Mouse (Mus musculus): ENCODE measurements around the gene Trim14. TPM values are rescaled to one million over a fixed set of nuclear protein-coding genes. Genes with fewer than 3 reads are reported as not detected.

Gene Trim14
- total RNA-seq, 1 experiment: 0.58 TPM

DNA sequence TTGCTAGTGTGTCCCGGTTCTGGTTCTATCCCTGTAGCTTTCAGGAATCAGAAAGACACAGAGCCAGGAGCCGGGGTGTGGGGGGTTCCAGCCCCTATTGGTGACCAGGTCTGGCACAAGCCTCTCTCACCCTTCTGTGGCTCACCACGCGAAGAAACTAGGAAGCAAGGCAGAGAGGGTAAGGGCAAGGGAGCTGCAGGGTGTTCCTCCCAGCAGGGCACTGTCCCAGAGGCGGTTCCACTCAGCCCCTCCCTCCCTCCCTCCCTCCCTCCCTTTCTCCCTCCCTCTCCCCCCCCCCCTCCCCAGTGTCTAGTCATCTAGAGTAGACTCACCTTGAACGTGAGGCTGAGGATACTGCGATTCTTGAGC, 8.4 kb downstream of the Trim14 start:
- peak overlapping the region; percentile 11 to 55 for H3K4me3 ChIP-seq (ENCODE audit: insufficient read depth in 1 of 2, low read depth in 1 of 2, low read length in 2 of 2, poor library complexity in 1 of 2, severe bottlenecking in 1 of 2)
- in situ Hi-C loops (cut with MboI; ENCODE audit: low sequenced_read_pairs in 2 of 2, unreplicated experiment in 2 of 2): no loop called here
- no peaks in the 10 kb centered on the region for H3K36me3 ChIP-seq (ENCODE audit: control insufficient read depth, insufficient read depth, low read length, poor library complexity, severe bottlenecking)
- no peak overlapping the region for H3K27ac ChIP-seq (ENCODE audit: insufficient read depth, low read depth, low read length, poor library complexity, severe bottlenecking)
- H3K9me3 ChIP-seq (ENCODE audit: control insufficient read depth, insufficient read depth, low read depth, low read length): no peaks in the 10 kb centered on the region
- H3K9ac ChIP-seq (ENCODE audit: insufficient read depth, low read depth, low read length, poor library complexity, severe bottlenecking): no peak overlapping the region
- no peak for DNase-seq (ENCODE audit: low read depth, low spot score)
- no peak for TF ChIP-seq ZNF384 (IDR thresholded peaks at IDR 0.05; ENCODE audit: low read depth, low read length)
- no peak for TF ChIP-seq CHD2 (IDR thresholded peaks at IDR 0.05; ENCODE audit: low read depth, low read length)
- no peak for TF ChIP-seq ZC3H11A (IDR thresholded peaks at IDR 0.05; ENCODE audit: borderline replicate concordance, low read depth, low read length)
- no peak for TF ChIP-seq HCFC1 (IDR thresholded peaks at IDR 0.05; ENCODE audit: borderline replicate concordance, insufficient read depth, low read length)
- TF ChIP-seq MAFK (IDR thresholded peaks at IDR 0.05; ENCODE audit: insufficient read depth, low read depth, low read length): no peak
- H3K4me1 ChIP-seq (ENCODE audit: control insufficient read depth in 2 of 2, insufficient read depth in 2 of 2, low read length in 2 of 2, poor library complexity in 1 of 2): peaks cover 0 to 2% of the 10 kb centered on the region in 2 experiments; a peak in 1 of 4 replicates

GRCm38 (mm10) chr4:46526798-46527557, 9.0 kb downstream of the Trim14 start:
- TF ChIP-seq MAFK (IDR thresholded peaks at IDR 0.05; ENCODE audit: insufficient read depth, low read depth, low read length) (no peak), ZC3H11A (IDR thresholded peaks at IDR 0.05; ENCODE audit: borderline replicate concordance, low read depth, low read length) (no peak)
- no peak overlapping the region for H3K9ac ChIP-seq (ENCODE audit: insufficient read depth, low read depth, low read length, poor library complexity, severe bottlenecking)
- in situ Hi-C loops (cut with MboI; ENCODE audit: low sequenced_read_pairs in 2 of 2, unreplicated experiment in 2 of 2): no loop called here

DNA sequence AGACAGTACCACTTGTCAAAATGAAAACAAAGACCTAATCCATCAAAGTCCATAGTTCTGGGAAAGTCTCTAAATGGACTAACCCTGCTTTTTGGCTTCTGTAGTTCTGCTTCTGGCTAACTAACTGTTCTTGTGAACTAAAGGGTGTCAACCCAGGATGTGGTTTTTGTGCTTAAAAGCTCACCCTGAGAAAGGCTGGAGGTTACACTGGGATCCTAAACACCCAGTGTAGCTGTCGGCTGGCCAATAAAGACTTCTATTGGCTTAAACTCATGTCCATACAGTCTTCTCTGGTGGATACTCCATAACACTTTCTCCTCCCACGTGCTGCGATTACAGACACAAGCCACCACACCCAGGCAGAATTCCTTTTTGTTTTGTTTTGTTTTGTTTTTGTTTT, 9.7 kb downstream of the Trim14 start:
- TF ChIP-seq CHD2 (IDR thresholded peaks at IDR 0.05; ENCODE audit: low read depth, low read length): no peak
- TF ChIP-seq MAFK (IDR thresholded peaks at IDR 0.05; ENCODE audit: insufficient read depth, low read depth, low read length): no peak
- TF ChIP-seq HCFC1 (IDR thresholded peaks at IDR 0.05; ENCODE audit: borderline replicate concordance, insufficient read depth, low read length): no peak
- no peak for TF ChIP-seq ZC3H11A (IDR thresholded peaks at IDR 0.05; ENCODE audit: borderline replicate concordance, low read depth, low read length)
- no peak for TF ChIP-seq ZNF384 (IDR thresholded peaks at IDR 0.05; ENCODE audit: low read depth, low read length)
- Histone ChIP-seq H3K9me3 (ENCODE audit: control insufficient read depth, insufficient read depth, low read depth, low read length) (no peaks in the 10 kb centered on the region), H3K9ac (ENCODE audit: insufficient read depth, low read depth, low read length, poor library complexity, severe bottlenecking) (no peak overlapping the region), H3K4me3 (ENCODE audit: insufficient read depth in 1 of 2, low read depth in 1 of 2, low read length in 2 of 2, poor library complexity in 1 of 2, severe bottlenecking in 1 of 2) (no peak overlapping the region), H3K27ac (ENCODE audit: insufficient read depth, low read depth, low read length, poor library complexity, severe bottlenecking) (no peak overlapping the region), H3K36me3 (ENCODE audit: control insufficient read depth, insufficient read depth, low read length, poor library complexity, severe bottlenecking) (no peaks in the 10 kb centered on the region), H3K4me1 (ENCODE audit: control insufficient read depth in 2 of 2, insufficient read depth in 2 of 2, low read length in 2 of 2, poor library complexity in 1 of 2) (peaks cover 0 to 2% of the 10 kb centered on the region in 2 experiments; a peak in 1 of 4 replicates)
- no peak for DNase-seq (ENCODE audit: low read depth, low spot score)
- in situ Hi-C loops (cut with MboI; ENCODE audit: low sequenced_read_pairs in 2 of 2, unreplicated experiment in 2 of 2): no loop called here

More at GRCm38 (mm10) chr4:46526798-46527557, 9.0 kb downstream of the Trim14 start:
- Histone ChIP-seq H3K27ac (ENCODE audit: insufficient read depth, low read depth, low read length, poor library complexity, severe bottlenecking) (no peak overlapping the region), H3K36me3 (ENCODE audit: control insufficient read depth, insufficient read depth, low read length, poor library complexity, severe bottlenecking) (no peaks in the 10 kb centered on the region), H3K4me3 (ENCODE audit: insufficient read depth in 1 of 2, low read depth in 1 of 2, low read length in 2 of 2, poor library complexity in 1 of 2, severe bottlenecking in 1 of 2) (peak overlapping the region; percentile 11 to 55), H3K4me1 (ENCODE audit: control insufficient read depth in 2 of 2, insufficient read depth in 2 of 2, low read length in 2 of 2, poor library complexity in 1 of 2) (peaks cover 0 to 2% of the 10 kb centered on the region in 2 experiments; a peak in 1 of 4 replicates), H3K9me3 (ENCODE audit: control insufficient read depth, insufficient read depth, low read depth, low read length) (no peaks in the 10 kb centered on the region)
- DNase-seq (ENCODE audit: low read depth, low spot score): no peak

GRCm38 (mm10) chr4:46523324-46523723, 12.6 kb downstream of the Trim14 start:
- Histone ChIP-seq H3K9ac (ENCODE audit: insufficient read depth, low read depth, low read length, poor library complexity, severe bottlenecking) (no peak overlapping the region), H3K36me3 (ENCODE audit: control insufficient read depth, insufficient read depth, low read length, poor library complexity, severe bottlenecking) (no peaks in the 10 kb centered on the region), H3K27ac (ENCODE audit: insufficient read depth, low read depth, low read length, poor library complexity, severe bottlenecking) (no peak overlapping the region), H3K9me3 (ENCODE audit: control insufficient read depth, insufficient read depth, low read depth, low read length) (no peaks in the 10 kb centered on the region), H3K4me1 (ENCODE audit: control insufficient read depth in 2 of 2, insufficient read depth in 2 of 2, low read length in 2 of 2, poor library complexity in 1 of 2) (peaks cover 0 to 2% of the 10 kb centered on the region in 2 experiments; a peak in 1 of 4 replicates), H3K4me3 (ENCODE audit: insufficient read depth in 1 of 2, low read depth in 1 of 2, low read length in 2 of 2, poor library complexity in 1 of 2, severe bottlenecking in 1 of 2) (no peak overlapping the region)
- no peak for DNase-seq (ENCODE audit: low read depth, low spot score)
- in situ Hi-C loops (cut with MboI; ENCODE audit: low sequenced_read_pairs in 2 of 2, unreplicated experiment in 2 of 2): no loop called here
- no peak for TF ChIP-seq ZC3H11A (IDR thresholded peaks at IDR 0.05; ENCODE audit: borderline replicate concordance, low read depth, low read length)
- TF ChIP-seq MAFK (IDR thresholded peaks at IDR 0.05; ENCODE audit: insufficient read depth, low read depth, low read length): no peak
- no peak for TF ChIP-seq HCFC1 (IDR thresholded peaks at IDR 0.05; ENCODE audit: borderline replicate concordance, insufficient read depth, low read length)
- TF ChIP-seq CHD2 (IDR thresholded peaks at IDR 0.05; ENCODE audit: low read depth, low read length): no peak
- TF ChIP-seq ZNF384 (IDR thresholded peaks at IDR 0.05; ENCODE audit: low read depth, low read length): no peak
